Mouse (Mus musculus): ENCODE results near the gene Hao2. TPM values are rescaled to one million over a fixed set of nuclear protein-coding genes. Genes with fewer than 3 reads are reported as not detected.

The Hao2 gene
- polyA plus RNA-seq, 1 experiment from 2014 or later: 13.3 TPM

DNA sequence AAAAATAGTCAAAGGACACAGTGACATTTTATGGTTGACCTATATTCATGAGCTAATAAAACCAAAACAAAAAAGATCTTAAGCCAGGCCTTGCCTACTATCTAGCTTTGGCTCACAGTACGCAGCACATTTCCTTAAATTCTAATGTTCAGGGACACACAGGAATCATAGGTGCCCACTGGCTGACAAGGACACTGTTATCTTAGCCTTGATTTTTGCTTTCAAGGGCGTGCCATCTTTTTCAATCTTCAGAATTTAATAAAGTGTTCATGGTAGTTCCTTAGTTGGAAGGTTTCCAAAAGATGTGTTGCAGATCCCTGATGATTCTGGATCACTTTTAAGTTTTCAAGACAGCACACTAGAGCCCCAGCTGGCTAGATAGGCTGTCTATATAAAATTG, 12.2 kb downstream of the Hao2 start:
- WGBS: 91% methylated on average over 2 of the region's 2 CpGs
- ATAC-seq (ENCODE audit: low FRiP score, low TSS enrichment): no peak
- H3K4me1 ChIP-seq (ENCODE audit: control insufficient read depth, insufficient read depth, low read length): no peaks in the 10 kb centered on the region
- H3K9me3 ChIP-seq (ENCODE audit: control insufficient read depth, low read length): no peaks in the 10 kb centered on the region
- H3K36me3 ChIP-seq (ENCODE audit: control insufficient read depth, insufficient read depth, low read length): no peaks in the 10 kb centered on the region
- no peak overlapping the region for H3K4me3 ChIP-seq (ENCODE audit: low read length)
- no peak overlapping the region for H3K9ac ChIP-seq (ENCODE audit: low read depth, low read length)
- H3K27ac ChIP-seq (ENCODE audit: low read depth, low read length): no peak overlapping the region
- H3K27me3 ChIP-seq (ENCODE audit: control insufficient read depth, insufficient read depth, low read length): no peaks in the 10 kb centered on the region
- no peak overlapping the region for H3K4me2 ChIP-seq (replicated peaks; ENCODE audit: low read depth, low read length)

DNA sequence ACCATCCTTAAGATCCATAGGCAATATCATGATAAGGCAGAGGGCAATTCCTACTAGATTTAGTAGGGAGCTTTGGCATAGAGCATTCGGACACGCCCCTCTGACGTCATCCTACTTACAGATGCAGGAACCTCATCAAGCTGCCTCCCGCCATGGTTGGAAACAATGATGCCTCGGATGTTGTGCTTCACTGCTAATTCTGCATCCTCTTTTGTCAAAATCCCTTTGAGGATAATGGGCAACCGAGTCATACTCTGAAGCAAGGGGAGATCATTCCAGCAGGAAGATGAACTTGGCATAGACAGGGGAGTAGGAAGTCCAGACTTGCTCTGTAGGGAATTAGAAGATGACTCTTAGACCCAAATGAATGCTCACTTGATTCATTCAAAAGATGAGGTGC, 12.8 kb downstream of the Hao2 start:
- no peak for ATAC-seq (ENCODE audit: low FRiP score, low TSS enrichment)
- Histone ChIP-seq H3K27ac (ENCODE audit: low read depth, low read length) (no peak overlapping the region), H3K9ac (ENCODE audit: low read depth, low read length) (no peak overlapping the region), H3K27me3 (ENCODE audit: control insufficient read depth, insufficient read depth, low read length) (no peaks in the 10 kb centered on the region), H3K36me3 (ENCODE audit: control insufficient read depth, insufficient read depth, low read length) (no peaks in the 10 kb centered on the region), H3K4me3 (ENCODE audit: low read length) (no peak overlapping the region), H3K4me1 (ENCODE audit: control insufficient read depth, insufficient read depth, low read length) (no peaks in the 10 kb centered on the region), H3K4me2 (replicated peaks; ENCODE audit: low read depth, low read length) (no peak overlapping the region), H3K9me3 (ENCODE audit: control insufficient read depth, low read length) (no peaks in the 10 kb centered on the region)
- 80% methylated on average over 6 of the region's 6 CpGs for WGBS

DNA sequence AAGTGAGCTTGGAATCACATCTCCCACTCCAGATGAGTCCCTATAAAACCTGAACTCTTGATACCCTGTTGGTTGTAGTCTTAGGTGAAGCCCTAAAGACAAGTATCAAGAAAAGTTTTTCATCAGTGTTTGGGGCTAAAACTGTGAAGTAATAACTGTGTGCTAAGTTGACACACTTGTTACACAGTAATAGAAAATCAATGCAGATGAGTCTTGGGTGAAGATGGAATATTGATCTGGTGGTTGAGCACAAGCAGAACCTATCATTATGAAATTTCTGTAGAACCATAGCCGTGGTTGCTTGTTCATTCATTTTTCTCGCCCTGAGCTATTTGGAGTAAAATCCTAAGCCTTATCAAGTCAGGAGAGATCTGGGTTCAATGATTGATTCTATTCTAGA, 24.8 kb downstream of the Hao2 start:
- H3K4me1 ChIP-seq (ENCODE audit: control insufficient read depth, insufficient read depth, low read length): no peaks in the 10 kb centered on the region
- no peak overlapping the region for H3K9ac ChIP-seq (ENCODE audit: low read depth, low read length)
- 86% methylated on average over 2 of the region's 2 CpGs for WGBS
- no peak overlapping the region for H3K4me2 ChIP-seq (replicated peaks; ENCODE audit: low read depth, low read length)
- no peak overlapping the region for H3K4me3 ChIP-seq (ENCODE audit: low read length)
- H3K36me3 ChIP-seq (ENCODE audit: control insufficient read depth, insufficient read depth, low read length): no peaks in the 10 kb centered on the region
- no peak for ATAC-seq (ENCODE audit: low FRiP score, low TSS enrichment)
- no peaks in the 10 kb centered on the region for H3K27me3 ChIP-seq (ENCODE audit: control insufficient read depth, insufficient read depth, low read length)
- no peak overlapping the region for H3K27ac ChIP-seq (ENCODE audit: low read depth, low read length)
- no peaks in the 10 kb centered on the region for H3K9me3 ChIP-seq (ENCODE audit: control insufficient read depth, low read length)

DNA sequence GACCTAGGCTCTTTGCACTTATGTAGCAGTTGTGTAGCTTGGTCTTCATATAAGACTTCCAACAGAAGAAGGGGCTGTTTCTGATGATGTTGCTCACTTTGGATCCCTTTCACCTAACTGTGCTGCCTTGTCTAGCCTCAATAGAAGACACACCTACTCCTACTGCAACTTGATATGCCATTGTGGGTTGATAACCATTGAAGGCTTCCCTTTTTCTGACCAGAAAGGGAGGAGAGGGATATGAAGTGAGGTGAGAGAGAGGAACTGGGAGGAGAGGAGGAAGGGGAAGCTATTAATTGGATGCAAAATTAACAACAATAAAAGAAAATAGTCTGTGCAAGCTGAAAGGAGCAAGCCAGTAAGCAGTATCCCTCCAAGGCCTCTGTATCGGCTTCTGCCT, 30.2 kb downstream of the Hao2 start:
- Histone ChIP-seq H3K27me3 (ENCODE audit: control insufficient read depth, insufficient read depth, low read length) (no peaks in the 10 kb centered on the region), H3K36me3 (ENCODE audit: control insufficient read depth, insufficient read depth, low read length) (no peaks in the 10 kb centered on the region), H3K27ac (ENCODE audit: low read depth, low read length) (no peak overlapping the region), H3K4me1 (ENCODE audit: control insufficient read depth, insufficient read depth, low read length) (no peaks in the 10 kb centered on the region), H3K4me3 (ENCODE audit: low read length) (no peak overlapping the region), H3K9me3 (ENCODE audit: control insufficient read depth, low read length) (no peaks in the 10 kb centered on the region), H3K9ac (ENCODE audit: low read depth, low read length) (no peak overlapping the region), H3K4me2 (replicated peaks; ENCODE audit: low read depth, low read length) (no peak overlapping the region)
- no peak for ATAC-seq (ENCODE audit: low FRiP score, low TSS enrichment)
- WGBS: 86% methylated on average over 1 of the region's 1 CpGs

DNA sequence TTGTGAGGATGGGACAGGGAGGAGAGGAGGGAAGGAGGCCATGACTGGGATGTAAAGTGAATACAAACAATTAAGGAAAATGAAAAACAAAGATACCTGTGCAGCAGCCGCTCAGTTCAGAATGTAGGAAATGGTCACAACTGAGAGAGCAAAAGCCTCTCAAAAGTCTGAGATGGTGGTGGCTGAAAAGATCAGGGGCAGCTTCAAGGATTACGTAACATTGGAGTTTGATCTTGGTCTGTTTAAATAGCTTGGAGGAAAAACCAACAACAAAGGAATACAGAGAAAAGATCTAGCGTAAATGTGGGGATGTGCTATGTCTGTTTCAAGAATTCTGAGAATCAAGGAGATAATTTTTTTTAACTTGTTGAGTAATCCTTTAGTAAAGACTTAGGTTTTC, 33.5 kb downstream of the Hao2 start, which contains the start of gene Hsd3b1:
Hsd3b1 (minus strand) TSS at position 219 of the 400 bp plus-strand sequence.
- 87% methylated on average over 3 of the region's 3 CpGs for WGBS
- H3K4me2 ChIP-seq (replicated peaks; ENCODE audit: low read depth, low read length): no peak within 1 kb of the TSS
- no peak within 1 kb of the TSS for H3K4me3 ChIP-seq (ENCODE audit: low read length)
- H3K9me3 ChIP-seq (ENCODE audit: control insufficient read depth, low read length): no peaks in the 10 kb centered on the region
- no peaks in the 10 kb centered on the region for H3K27me3 ChIP-seq (ENCODE audit: control insufficient read depth, insufficient read depth, low read length)
- no peak within 1 kb of the TSS for H3K27ac ChIP-seq (ENCODE audit: low read depth, low read length)
- ATAC-seq (ENCODE audit: low FRiP score, low TSS enrichment): no peak
- no peaks in the 10 kb centered on the region for H3K36me3 ChIP-seq (ENCODE audit: control insufficient read depth, insufficient read depth, low read length)
- no peak within 1 kb of the TSS for H3K9ac ChIP-seq (ENCODE audit: low read depth, low read length)
- no peaks in the 10 kb centered on the region for H3K4me1 ChIP-seq (ENCODE audit: control insufficient read depth, insufficient read depth, low read length)

DNA sequence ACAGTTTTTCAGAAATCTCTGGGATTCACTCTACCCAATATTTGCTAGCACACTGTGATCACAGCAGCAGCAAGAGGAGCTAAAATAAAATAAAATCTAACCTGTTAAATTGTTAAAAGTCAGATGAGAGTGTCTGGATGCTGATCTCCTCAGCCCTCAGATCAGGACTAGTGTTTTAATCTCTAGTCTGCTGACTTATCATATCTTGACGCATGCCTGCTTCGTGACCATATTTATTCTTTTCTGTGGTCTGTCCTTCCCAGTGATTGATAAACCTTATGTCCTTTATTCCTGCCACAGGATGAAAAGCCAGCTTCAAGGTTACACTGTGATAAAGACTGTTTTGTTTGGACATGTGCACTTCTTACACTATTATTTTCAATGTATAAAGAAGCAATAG, 35.0 kb downstream of the Hao2 start:
- WGBS: 73% methylated on average over 2 of the region's 2 CpGs
- Histone ChIP-seq H3K27me3 (ENCODE audit: control insufficient read depth, insufficient read depth, low read length) (no peaks in the 10 kb centered on the region), H3K4me2 (replicated peaks; ENCODE audit: low read depth, low read length) (no peak overlapping the region), H3K27ac (ENCODE audit: low read depth, low read length) (no peak overlapping the region), H3K9ac (ENCODE audit: low read depth, low read length) (no peak overlapping the region), H3K9me3 (ENCODE audit: control insufficient read depth, low read length) (no peaks in the 10 kb centered on the region), H3K4me1 (ENCODE audit: control insufficient read depth, insufficient read depth, low read length) (no peaks in the 10 kb centered on the region), H3K4me3 (ENCODE audit: low read length) (no peak overlapping the region), H3K36me3 (ENCODE audit: control insufficient read depth, insufficient read depth, low read length) (no peaks in the 10 kb centered on the region)
- no peak for ATAC-seq (ENCODE audit: low FRiP score, low TSS enrichment)

DNA sequence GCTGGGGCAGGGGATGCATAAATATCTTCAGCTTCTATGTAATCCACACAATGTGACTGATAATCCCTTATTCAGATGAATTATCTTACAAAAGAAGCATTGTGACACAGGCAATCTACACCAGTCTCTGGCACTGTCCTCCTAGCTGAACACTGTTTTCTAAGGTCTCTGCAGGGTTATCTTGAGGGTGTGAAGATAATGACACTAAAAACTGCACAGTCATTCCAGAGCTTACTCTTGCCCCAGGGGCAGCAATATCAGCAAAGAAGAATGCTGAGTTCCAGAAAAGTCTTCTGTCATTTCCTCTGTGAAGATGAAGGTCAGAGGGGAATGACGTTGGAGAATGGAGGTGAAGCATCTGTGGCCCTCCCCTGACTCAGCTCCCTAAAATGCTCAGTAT, 36.1 kb downstream of the Hao2 start:
- Histone ChIP-seq H3K36me3 (ENCODE audit: control insufficient read depth, insufficient read depth, low read length) (no peaks in the 10 kb centered on the region), H3K9me3 (ENCODE audit: control insufficient read depth, low read length) (no peaks in the 10 kb centered on the region), H3K27ac (ENCODE audit: low read depth, low read length) (no peak overlapping the region), H3K4me1 (ENCODE audit: control insufficient read depth, insufficient read depth, low read length) (no peaks in the 10 kb centered on the region), H3K4me2 (replicated peaks; ENCODE audit: low read depth, low read length) (no peak overlapping the region), H3K27me3 (ENCODE audit: control insufficient read depth, insufficient read depth, low read length) (no peaks in the 10 kb centered on the region), H3K9ac (ENCODE audit: low read depth, low read length) (no peak overlapping the region), H3K4me3 (ENCODE audit: low read length) (no peak overlapping the region)
- no peak for ATAC-seq (ENCODE audit: low FRiP score, low TSS enrichment)
- WGBS: 63% methylated on average over 1 of the region's 1 CpGs

DNA sequence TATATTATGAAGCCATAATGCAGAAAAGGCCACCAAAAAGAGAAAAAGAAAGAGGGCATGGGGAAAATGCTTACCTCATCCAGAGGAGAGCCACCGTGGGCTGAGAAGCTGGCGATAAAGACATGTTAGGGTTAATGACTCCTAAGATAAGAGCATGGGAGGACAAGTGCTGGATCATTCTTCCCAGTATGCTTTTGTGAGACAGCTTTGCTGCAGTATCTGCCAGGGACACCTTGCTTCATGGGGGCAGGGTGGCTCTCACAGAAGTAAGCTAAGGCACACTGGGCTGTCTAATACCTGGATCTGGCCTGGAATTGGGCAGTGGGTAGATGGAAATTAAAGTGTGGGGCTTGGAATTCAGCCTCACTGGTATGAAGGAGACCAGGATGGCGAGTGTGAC, 37.9 kb downstream of the Hao2 start:
- H3K27me3 ChIP-seq (ENCODE audit: control insufficient read depth, insufficient read depth, low read length): no peaks in the 10 kb centered on the region
- no peaks in the 10 kb centered on the region for H3K9me3 ChIP-seq (ENCODE audit: control insufficient read depth, low read length)
- H3K36me3 ChIP-seq (ENCODE audit: control insufficient read depth, insufficient read depth, low read length): no peaks in the 10 kb centered on the region
- H3K27ac ChIP-seq (ENCODE audit: low read depth, low read length): no peak overlapping the region
- H3K9ac ChIP-seq (ENCODE audit: low read depth, low read length): no peak overlapping the region
- H3K4me2 ChIP-seq (replicated peaks; ENCODE audit: low read depth, low read length): no peak overlapping the region
- no peaks in the 10 kb centered on the region for H3K4me1 ChIP-seq (ENCODE audit: control insufficient read depth, insufficient read depth, low read length)
- WGBS: 86% methylated on average over 3 of the region's 3 CpGs
- ATAC-seq (ENCODE audit: low FRiP score, low TSS enrichment): no peak
- no peak overlapping the region for H3K4me3 ChIP-seq (ENCODE audit: low read length)

DNA sequence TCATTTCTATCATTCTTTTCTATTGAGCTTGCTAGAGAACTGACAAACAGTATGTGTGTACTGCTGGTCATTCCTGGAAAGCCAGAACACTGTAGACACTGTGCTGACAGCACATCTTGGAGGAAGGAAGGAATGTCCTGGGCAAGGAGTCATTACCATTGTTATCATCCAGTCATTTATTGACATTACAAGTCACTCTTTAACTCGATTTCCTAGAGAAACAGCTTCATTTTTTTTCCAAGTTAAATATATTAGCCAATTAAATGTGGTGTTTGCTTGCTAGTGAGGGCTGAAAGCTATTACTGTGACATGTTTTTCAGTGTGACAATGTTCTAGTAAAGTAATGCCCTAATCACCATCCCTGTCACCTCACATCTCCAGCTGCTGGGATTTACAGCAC, 39.4 kb downstream of the Hao2 start:
- Histone ChIP-seq H3K27me3 (ENCODE audit: control insufficient read depth, insufficient read depth, low read length) (no peaks in the 10 kb centered on the region), H3K36me3 (ENCODE audit: control insufficient read depth, insufficient read depth, low read length) (no peaks in the 10 kb centered on the region), H3K4me3 (ENCODE audit: low read length) (no peak overlapping the region), H3K4me2 (replicated peaks; ENCODE audit: low read depth, low read length) (no peak overlapping the region), H3K9ac (ENCODE audit: low read depth, low read length) (no peak overlapping the region), H3K4me1 (ENCODE audit: control insufficient read depth, insufficient read depth, low read length) (no peaks in the 10 kb centered on the region), H3K9me3 (ENCODE audit: control insufficient read depth, low read length) (no peaks in the 10 kb centered on the region), H3K27ac (ENCODE audit: low read depth, low read length) (no peak overlapping the region)
- WGBS: 36% methylated on average over 1 of the region's 1 CpGs
- no peak for ATAC-seq (ENCODE audit: low FRiP score, low TSS enrichment)

DNA sequence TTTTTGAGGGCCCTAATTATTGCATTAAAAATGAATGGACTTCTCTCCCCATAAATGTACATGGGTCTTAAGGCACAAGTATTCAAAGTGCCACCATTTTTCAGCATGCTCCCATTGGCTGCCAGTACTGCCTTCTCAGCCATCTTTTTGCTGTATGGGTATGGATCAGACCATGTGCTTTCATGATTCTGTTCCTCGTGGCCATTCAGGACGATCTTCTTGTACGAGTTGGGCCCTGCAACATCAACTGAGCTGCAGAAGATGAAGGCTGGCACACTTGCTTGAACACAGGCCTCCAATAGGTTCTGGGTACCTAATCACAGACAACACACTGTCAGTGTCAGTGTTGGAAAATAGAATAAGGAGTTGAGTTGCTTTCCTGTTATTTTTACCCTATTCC, 40.0 kb downstream of the Hao2 start:
- Histone ChIP-seq H3K9ac (ENCODE audit: low read depth, low read length) (no peak overlapping the region), H3K4me2 (replicated peaks; ENCODE audit: low read depth, low read length) (no peak overlapping the region), H3K4me1 (ENCODE audit: control insufficient read depth, insufficient read depth, low read length) (no peaks in the 10 kb centered on the region), H3K27ac (ENCODE audit: low read depth, low read length) (no peak overlapping the region), H3K36me3 (ENCODE audit: control insufficient read depth, insufficient read depth, low read length) (no peaks in the 10 kb centered on the region), H3K9me3 (ENCODE audit: control insufficient read depth, low read length) (no peaks in the 10 kb centered on the region), H3K4me3 (ENCODE audit: low read length) (no peak overlapping the region), H3K27me3 (ENCODE audit: control insufficient read depth, insufficient read depth, low read length) (no peaks in the 10 kb centered on the region)
- WGBS: 93% methylated on average over 3 of the region's 3 CpGs
- ATAC-seq (ENCODE audit: low FRiP score, low TSS enrichment): no peak

All from kidney, embryonic 14.5 days (tissue).